Mouse (Mus musculus) cerebellum, adult (tissue): ENCODE measurements around the gene Gstp3.
A peak's percentile ranks its signal among the peaks of the same experiment; 100 is the strongest.
"Not testable (repeated sequence)": the region's sequence is repeated elsewhere in the genome, so short reads cannot be mapped to it uniquely, and the experiment has no call there.

Experiments used
- ATAC-seq: cut with Nextera tagmentation; 2 replicates; pipeline ENCODE4 v1.9.2; 2017; ENCODE audit warnings: mild to moderate bottlenecking, moderate library complexity, mixed read lengths; ENCODE audit not compliant: insufficient number of reproducible peaks, low FRiP score, low TSS enrichment

Gene Gstp3

GRCm38 (mm10) chr19:4066280-4066679, 6.9 kb upstream of the Gstp3 start:
- no peak for ATAC-seq

DNA sequence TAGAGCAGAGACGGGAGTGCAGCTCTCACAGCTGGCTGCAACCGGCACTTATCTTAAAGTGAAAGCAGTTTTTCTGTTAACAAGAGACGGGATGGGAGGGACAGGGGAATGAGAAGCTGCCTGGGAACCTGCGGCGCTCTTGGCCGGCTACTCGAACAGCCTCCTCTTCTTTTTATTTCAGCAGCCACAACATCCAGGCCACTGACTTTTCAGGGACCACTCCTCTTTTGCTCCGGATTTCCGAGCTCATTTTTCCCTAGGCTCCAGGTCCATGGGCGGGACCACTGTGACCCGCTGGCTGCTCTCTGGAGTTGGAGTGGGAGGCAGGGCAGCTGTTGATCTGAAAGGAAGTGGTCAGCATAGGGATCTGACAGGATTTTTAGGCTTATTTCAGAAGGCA, 5.1 kb upstream of the Gstp3 start:
- ATAC-seq: not testable (repeated sequence)

DNA sequence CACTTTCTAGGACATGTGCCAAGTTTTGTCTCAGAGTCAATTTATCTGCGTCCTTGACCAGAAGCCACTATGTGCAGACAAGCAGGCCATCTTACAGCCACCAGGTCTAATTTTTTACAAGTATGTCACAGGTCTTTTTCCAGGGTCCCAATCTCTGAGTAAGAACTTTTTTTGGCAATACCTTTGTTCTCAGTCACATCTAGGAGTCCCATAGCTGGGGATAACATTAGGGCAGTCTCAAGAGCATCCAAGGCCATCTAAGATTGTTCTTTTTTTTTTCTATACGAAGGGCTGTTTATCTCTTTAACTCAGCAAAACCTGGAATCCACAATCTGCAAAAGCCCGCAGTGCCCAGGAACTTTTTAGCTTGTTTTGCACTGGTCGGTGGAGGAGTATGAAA, 4.0 kb upstream of the Gstp3 start:
- not testable (repeated sequence) for ATAC-seq

GRCm38 (mm10) chr19:4060899-4061465, 1.6 kb upstream of the Gstp3 start:
- no peak for ATAC-seq

GRCm38 (mm10) chr19:4060044-4060898, 902 bp upstream of the Gstp3 start:
- ATAC-seq: not testable (repeated sequence)

DNA sequence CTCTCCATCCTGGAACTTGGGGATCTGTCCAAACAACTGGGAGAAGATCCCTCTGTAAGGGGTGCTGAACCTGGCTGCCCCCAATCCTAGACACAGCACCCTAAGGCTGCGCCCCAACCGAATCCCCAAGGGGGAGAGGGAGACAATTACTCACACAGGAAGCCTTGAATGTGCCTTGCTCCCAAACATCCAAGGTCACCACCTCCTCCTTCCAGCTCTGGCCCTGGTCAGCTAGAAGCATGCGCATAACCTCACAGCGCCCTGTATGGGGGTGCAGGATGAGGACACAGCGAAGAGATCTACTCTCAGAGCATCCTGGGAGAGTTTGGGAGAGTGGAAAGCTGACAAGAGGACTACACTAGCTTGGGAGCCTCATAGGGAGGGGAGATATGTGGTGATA, 788 bp downstream of the Gstp3 start:
- no peak for ATAC-seq

- no peak for ATAC-seq
Measured at GRCm38 (mm10) chr19:4057962-4058361, 1.4 kb downstream of the Gstp3 start.

DNA sequence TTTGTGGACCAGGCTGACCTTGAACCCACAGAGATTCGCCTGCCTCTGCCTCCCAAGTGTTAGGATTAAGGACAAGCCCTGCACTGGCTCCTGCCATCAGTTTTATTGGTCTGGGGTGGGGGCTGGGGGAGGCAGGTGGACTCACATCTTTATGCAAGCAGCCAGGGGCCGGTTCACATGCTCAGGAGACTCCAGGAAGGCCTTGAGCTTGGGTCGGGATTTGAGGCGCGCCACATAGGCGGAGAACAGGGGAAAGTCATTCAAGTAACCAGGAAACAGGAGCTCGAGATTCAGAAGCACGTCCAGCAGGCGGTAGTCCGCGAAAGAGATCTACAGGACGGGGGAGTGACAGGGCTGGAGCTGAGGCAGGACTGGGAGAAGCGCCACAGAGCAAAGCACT, 2.0 kb downstream of the Gstp3 start:
- no peak for ATAC-seq

DNA sequence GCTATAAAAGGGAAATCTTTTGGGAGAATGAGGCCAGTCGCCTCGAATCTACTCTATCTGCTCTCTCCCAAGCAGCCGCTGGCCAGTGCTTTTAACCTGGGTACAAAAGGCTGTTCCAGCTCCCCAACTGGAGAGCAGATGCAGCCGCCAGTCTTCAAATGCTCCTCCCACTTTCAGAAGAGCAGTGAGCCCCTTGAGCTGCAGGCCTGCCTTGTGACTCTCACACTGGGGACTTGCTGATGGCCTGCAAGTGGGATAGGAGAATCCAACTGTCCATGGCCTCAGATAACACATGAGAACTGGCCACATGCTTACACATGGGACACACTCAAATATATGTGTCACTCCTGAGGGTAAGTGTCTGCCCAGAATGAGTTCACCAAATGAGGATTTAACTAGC, 2.6 kb downstream of the Gstp3 start:
- no peak for ATAC-seq

DNA sequence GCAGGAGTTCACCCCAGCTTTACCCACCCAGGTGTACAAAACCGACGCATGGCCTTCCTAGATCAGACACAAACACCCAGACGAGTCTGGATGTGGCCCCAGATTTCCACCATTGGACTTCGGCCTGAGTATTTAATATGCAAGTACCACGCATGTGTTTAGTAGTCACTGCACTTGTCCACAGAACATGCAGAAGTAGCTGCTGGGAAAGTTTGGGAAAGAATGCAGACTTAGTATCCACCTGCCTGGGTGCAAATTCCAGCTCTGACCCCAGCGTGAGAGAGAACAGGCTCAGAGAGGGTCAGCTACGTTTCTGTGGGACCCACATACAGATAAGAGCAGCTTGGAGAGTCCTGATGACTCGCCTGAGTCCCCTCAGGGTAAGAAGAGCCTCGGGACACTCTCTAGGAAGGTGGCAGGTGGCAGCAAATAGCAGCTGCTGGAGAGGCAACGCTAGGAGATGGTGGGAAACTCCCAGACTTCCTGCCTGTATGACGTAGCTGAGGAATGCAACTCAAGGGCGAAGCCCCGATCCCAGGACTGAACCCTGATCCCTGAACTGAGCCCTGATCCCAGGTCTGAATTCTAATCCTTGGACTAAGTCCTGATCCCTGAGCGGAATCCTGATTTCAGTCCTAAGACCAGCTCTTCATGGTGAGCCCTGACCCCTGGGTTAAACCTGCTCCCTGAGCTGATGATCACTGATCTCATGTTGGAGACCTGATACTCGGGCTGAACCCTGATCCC, 3.2 kb downstream of the Gstp3 start:
- no peak for ATAC-seq

GRCm38 (mm10) chr19:4055216-4055946, 4.0 kb downstream of the Gstp3 start:
- ATAC-seq: no peak; the same call in 1 of the 2 replicates

GRCm38 (mm10) chr19:4054613-4055012, 4.8 kb downstream of the Gstp3 start:
- ATAC-seq: no peak

GRCm38 (mm10) chr19:4052516-4053030, 6.8 kb downstream of the Gstp3 start:
- ATAC-seq: no peak

DNA sequence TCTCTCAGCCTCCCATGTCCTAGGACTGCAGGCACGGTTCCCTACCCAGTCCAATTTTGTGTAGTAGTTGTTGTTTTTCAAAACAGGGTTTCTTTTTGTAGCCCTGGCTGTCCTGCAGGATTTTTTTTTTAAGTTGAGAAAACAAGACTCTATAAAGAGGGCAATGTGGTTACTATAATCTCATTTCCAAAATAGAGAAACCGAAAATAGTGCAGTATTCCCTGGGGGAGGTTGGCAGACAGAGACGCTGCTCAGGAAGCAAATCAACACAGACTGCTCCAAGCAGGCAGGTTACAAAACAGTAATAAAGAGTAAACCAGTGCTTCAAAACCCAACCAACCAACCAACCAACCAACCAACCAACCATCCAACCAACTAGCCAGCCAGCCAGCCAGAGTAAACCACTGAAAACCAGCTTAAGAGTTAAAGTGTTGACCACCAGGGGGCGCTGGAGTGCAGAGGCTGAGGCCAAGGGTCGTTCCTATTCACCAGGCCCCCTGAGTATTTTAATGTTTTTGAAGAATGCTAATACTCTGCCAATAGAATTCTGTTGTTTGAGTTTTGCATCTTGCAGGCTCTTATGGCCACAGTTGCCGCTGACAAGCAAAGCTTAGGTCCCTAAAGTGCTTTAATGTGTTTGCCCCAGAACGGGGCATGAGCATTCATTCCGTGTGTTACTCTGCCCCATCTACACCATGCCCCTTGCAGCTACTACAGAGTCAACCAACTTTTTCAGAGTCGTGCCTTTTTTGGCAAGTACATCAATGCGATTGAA, 7.4 kb downstream of the Gstp3 start:
- ATAC-seq: no peak

- ATAC-seq: no peak
Measured at GRCm38 (mm10) chr19:4051016-4051415, 8.4 kb downstream of the Gstp3 start.

GRCm38 (mm10) chr19:4049069-4049468, 10.3 kb downstream of the Gstp3 start:
- ATAC-seq: not testable (repeated sequence)

DNA sequence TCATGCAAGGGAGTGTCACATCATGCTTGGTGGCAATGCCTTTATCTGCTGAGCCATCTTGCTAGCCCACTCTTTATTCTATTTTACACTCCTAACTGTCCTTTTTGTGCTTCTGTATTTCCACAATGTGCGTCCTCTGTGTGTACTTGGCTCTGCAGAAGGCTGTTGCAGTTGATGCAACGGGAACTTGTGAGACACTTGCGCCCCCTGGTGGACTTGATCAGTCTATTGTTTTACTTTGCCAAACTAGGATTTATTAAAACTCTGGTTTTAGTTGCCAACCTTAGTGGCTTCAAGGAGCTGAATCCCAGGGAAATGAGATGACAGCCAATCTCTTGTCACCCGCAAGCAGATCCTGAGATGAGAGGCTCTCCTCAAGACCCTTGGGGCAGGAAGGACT, 11.5 kb downstream of the Gstp3 start:
- no peak for ATAC-seq

DNA sequence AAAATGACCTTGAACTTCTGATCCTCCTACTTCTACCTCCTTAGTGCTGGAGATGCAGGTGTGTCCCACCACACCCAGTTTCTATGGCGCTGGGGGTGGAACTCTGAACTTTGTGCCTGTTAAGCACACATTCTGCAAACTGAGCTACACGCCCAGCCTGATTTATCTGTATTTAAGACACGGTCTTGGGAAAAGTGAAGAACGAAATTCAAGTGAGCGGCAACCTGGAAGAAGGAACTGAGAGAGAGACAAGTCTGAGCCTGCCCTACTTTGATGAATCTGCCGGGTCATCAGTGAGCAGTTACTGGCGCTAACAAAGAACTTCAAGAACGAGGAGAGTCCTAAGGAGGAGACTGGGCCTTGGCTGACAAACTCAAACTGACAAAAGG, 12.5 kb downstream of the Gstp3 start:
- no peak for ATAC-seq

DNA sequence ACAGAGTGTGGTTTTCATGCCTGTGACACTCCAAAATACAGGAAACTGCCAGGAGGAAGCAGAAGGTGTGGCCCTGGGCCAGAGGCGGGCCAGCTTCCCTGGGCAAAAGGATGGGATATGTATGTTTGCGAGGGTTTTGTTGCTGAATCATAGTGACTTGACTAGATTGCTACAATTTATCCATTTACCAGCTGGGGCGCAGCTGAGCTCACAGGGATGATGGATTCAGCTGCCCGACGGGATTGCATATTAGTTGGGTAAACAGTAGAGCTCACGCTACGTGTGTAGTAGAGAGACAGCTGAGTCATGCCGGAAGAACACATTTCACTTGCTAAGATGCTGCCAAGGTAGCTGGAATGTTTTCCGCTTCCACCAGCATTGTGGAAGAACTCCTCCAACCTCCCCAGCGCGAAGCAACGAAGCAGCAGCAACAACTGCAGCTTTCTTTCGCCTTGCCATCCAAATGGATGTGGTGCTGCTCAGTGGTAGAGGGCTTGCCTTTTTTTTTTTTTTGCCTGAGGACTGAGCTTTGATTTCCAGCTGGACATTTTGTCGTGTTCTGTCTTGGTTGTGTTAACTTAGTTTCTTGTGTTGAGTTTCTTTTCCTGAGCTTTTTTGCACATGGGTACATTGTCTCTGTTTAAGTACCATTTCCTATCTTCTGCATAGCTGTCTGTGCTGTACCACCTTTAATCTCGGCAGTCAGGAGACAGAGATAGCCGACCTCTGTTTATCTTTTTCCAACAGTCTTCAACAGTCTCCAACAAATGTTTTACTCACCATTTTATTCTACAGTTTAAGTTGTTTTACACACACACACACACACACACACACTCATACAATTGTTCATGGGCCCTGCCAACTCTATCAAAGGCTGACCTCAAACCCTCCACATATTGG, 13.2 kb downstream of the Gstp3 start, which contains the start of gene Gstp2:
Gene Gstp2 (minus strand): TSS at position 58 of the 900 bp plus-strand sequence.
- peak; percentile 69; the same call in 1 of the 2 replicates for ATAC-seq
